Comparison of ENCODE assay signal across 10 mouse cellular contexts in genomic region chr11:72458502-72458901, GRCm38 (mm10). TPM values are rescaled to one million over a fixed set of nuclear protein-coding genes. Genes with fewer than 3 reads are reported as not detected.
DNase-seq lines count a peak whose midpoint lies in the region; ATAC-seq and TF ChIP-seq lines count a peak whose summit lies in the region.
"Had no signal": no experiment of that assay in that cellular context is flagged by ENCODE, and none has a peak within 500 bp of the region (broad histone marks: within the 10 kb centered on the region; RNA-seq: fewer than 3 reads in every experiment).

No protein-coding gene starts in this region.

- peak overlapping the region; percentile 3; the same call in 1 of the 2 replicates for H3K4me2 ChIP-seq in intestine, embryonic 14.5 days (ENCODE audit: low read length)

- H3K79me2 ChIP-seq in liver, adult 2 months (ENCODE audit: control insufficient read depth, insufficient read depth, low read length), result no peaks in the 10 kb centered on the region; the same call in 1 of the 2 replicates

- H3K27me3 ChIP-seq in heart, embryonic 10.5 days (ENCODE audit: insufficient read depth, poor library complexity, severe bottlenecking), result no peaks in the 10 kb centered on the region
- no peaks in the 10 kb centered on the region for H3K27me3 ChIP-seq in liver, adult 2 months (ENCODE audit: control insufficient read depth, insufficient read depth, low read length)
- H3K27me3 ChIP-seq in intestine, embryonic 14.5 days (replicated peaks; ENCODE audit: control insufficient read depth, insufficient read depth, low read length), result no peaks in the 10 kb centered on the region

- ATAC-seq in intestine, embryonic 14.5 days (replicated peaks; ENCODE audit: low FRiP score, low TSS enrichment, low read depth), result no peak
- ATAC-seq in megakaryocyte-erythroid progenitor cell, adult 5-6 weeks (replicated peaks; ENCODE audit: low FRiP score, low TSS enrichment, poor library complexity, severe bottlenecking), result peak; percentile 55

- 31% methylated on average over 3 of the region's 3 CpGs for WGBS in heart, embryonic 10.5 days
- 74% methylated on average over 3 of the region's 3 CpGs for WGBS in liver, adult 2 months
- WGBS in intestine, embryonic 14.5 days, result 69% methylated on average over 3 of the region's 3 CpGs

- TF ChIP-seq POLR2A in liver, adult 2 months (IDR thresholded peaks at IDR 0.05; ENCODE audit: extremely low read depth, insufficient read depth, low read length), result no peak

- no peaks in the 10 kb centered on the region for H3K9me3 ChIP-seq in heart, embryonic 10.5 days
- no peaks in the 10 kb centered on the region for H3K9me3 ChIP-seq in intestine, embryonic 14.5 days (ENCODE audit: control insufficient read depth, low read length)

- DNase-seq in heart, embryonic 10.5 days (ENCODE audit: low spot score), result no peak
- no peak for DNase-seq in heart, adult 9 months (ENCODE audit: low spot score in 2 of 2)
- no peak for DNase-seq in liver, adult 2 months (ENCODE audit: extremely low read depth, low read depth, low spot score)
- DNase-seq in liver, result no peak
- no peak for DNase-seq in intestine, embryonic 14.5 days (ENCODE audit: low spot score)
- DNase-seq in urinary bladder, postnatal 4 days (ENCODE audit: low spot score in 2 of 2), result no peak
- no peak for DNase-seq in retina, postnatal 1 day

- H3K4me3 ChIP-seq in heart, embryonic 10.5 days, result no peak overlapping the region; the same call in none of the 2 replicates
- H3K4me3 ChIP-seq in liver, adult 2 months (ENCODE audit: insufficient read depth, low read depth, low read length), result peak overlapping the region; percentile 9; the same call in 1 of the 2 replicates
- H3K4me3 ChIP-seq in intestine, embryonic 14.5 days (ENCODE audit: low read depth, low read length), result no peak overlapping the region

- H3K4me1 ChIP-seq in heart, embryonic 10.5 days, result peaks cover 52% of the 10 kb centered on the region
- peaks cover 10% of the 10 kb centered on the region for H3K4me1 ChIP-seq in liver, adult 2 months (ENCODE audit: control insufficient read depth, insufficient read depth, low read length)
- peaks cover 12% of the 10 kb centered on the region; the same call in 1 of the 2 replicates for H3K4me1 ChIP-seq in intestine, embryonic 14.5 days (replicated peaks; ENCODE audit: control insufficient read depth, insufficient read depth, low read length)

- H3K36me3 ChIP-seq in heart, embryonic 10.5 days, result peaks cover 6% of the 10 kb centered on the region; the same call in 1 of the 2 replicates
- peaks cover 11% of the 10 kb centered on the region for H3K36me3 ChIP-seq in liver, adult 2 months (ENCODE audit: control insufficient read depth, insufficient read depth, low read length)
- H3K36me3 ChIP-seq in intestine, embryonic 14.5 days (ENCODE audit: control insufficient read depth, insufficient read depth, low read length), result no peaks in the 10 kb centered on the region

- H3K9ac ChIP-seq in liver, adult 2 months (ENCODE audit: low read depth, low read length), result peak overlapping the region; percentile 35; the same call in 1 of the 2 replicates
- H3K9ac ChIP-seq in intestine, embryonic 14.5 days (ENCODE audit: low read length), result no peak overlapping the region

- no peak for TF ChIP-seq CTCF in liver, adult 2 months (IDR thresholded peaks at IDR 0.05; ENCODE audit: low read depth, low read length)

- peak overlapping the region; percentile 70 for H3K27ac ChIP-seq in heart, embryonic 10.5 days
- peak overlapping the region; percentile 64 for H3K27ac ChIP-seq in liver, adult 2 months (replicated peaks; ENCODE audit: insufficient read depth, low read depth, low read length)
- no peak overlapping the region for H3K27ac ChIP-seq in intestine, embryonic 14.5 days (ENCODE audit: low read depth)

RNA-seq across cellular contexts. Expression of gene Mybbp1a, which starts 17.3 kb away (rescaled TPM):
- polyA plus RNA-seq in heart, embryonic 10.5 days (2016; fragmentation: Nextera tagmentation; extraction: Ambion mirVana), result 133 and 186 TPM in 2 replicates
- total RNA-seq in liver, adult 2 months (2014; rRNA removed), result 13.7 and 18.8 TPM in 2 replicates
- 14.8 and 21.6 TPM in 2 replicates for polyA plus RNA-seq in liver, adult 2 months (2012; rRNA removed)
- polyA plus RNA-seq in intestine, embryonic 14.5 days (2014; fragmentation: Nextera tagmentation; extraction: Ambion mirVana), result 173 and 184 TPM in 2 replicates
- 215 and 248 TPM in 2 replicates for total RNA-seq in megakaryocyte-erythroid progenitor cell, adult 5-6 weeks (2014; fragmentation: Nextera tagmentation)
- total RNA-seq in megakaryocyte-erythroid progenitor cell, adult 5-6 weeks (2017), result 185 and 248 TPM in 2 replicates

RNA-seq across cellular contexts. Expression of gene Ggt6, which starts 23.2 kb away (rescaled TPM):
- polyA plus RNA-seq in heart, embryonic 10.5 days (2016; fragmentation: Nextera tagmentation; extraction: Ambion mirVana), result not detected in 2 replicates
- 13.6 and 16.2 TPM in 2 replicates for total RNA-seq in liver, adult 2 months (2014; rRNA removed)
- polyA plus RNA-seq in liver, adult 2 months (2012; rRNA removed), result 33.7 and 44.3 TPM in 2 replicates
- 6.7 and 7.0 TPM in 2 replicates for polyA plus RNA-seq in intestine, embryonic 14.5 days (2014; fragmentation: Nextera tagmentation; extraction: Ambion mirVana)
- not detected in 2 replicates for total RNA-seq in megakaryocyte-erythroid progenitor cell, adult 5-6 weeks (2014; fragmentation: Nextera tagmentation)
- total RNA-seq in megakaryocyte-erythroid progenitor cell, adult 5-6 weeks (2017), result not detected in 2 replicates
- total RNA-seq: neutrophil, adult 5-6 weeks had no signal
- polyA plus RNA-seq: C2C12 had no signal

RNA-seq across cellular contexts. Expression of gene Spns2, which starts 31.2 kb away (rescaled TPM):
- 5.7 and 7.1 TPM in 2 replicates for polyA plus RNA-seq in heart, embryonic 10.5 days (2016; fragmentation: Nextera tagmentation; extraction: Ambion mirVana)
- total RNA-seq in liver, adult 2 months (2014; rRNA removed), result 25.4 and 41.1 TPM in 2 replicates
- polyA plus RNA-seq in liver, adult 2 months (2012; rRNA removed), result 47.3 and 65.1 TPM in 2 replicates
- 2.2 and 4.3 TPM in 2 replicates for polyA plus RNA-seq in intestine, embryonic 14.5 days (2014; fragmentation: Nextera tagmentation; extraction: Ambion mirVana)
- 38.3 and 46.8 TPM in 2 replicates for total RNA-seq in megakaryocyte-erythroid progenitor cell, adult 5-6 weeks (2014; fragmentation: Nextera tagmentation)
- total RNA-seq in megakaryocyte-erythroid progenitor cell, adult 5-6 weeks (2017), result 16.0 and 23.3 TPM in 2 replicates

RNA-seq across cellular contexts. Expression of gene Smtnl2, which starts 47.0 kb away (rescaled TPM):
- 148 and 184 TPM in 2 replicates for polyA plus RNA-seq in heart, embryonic 10.5 days (2016; fragmentation: Nextera tagmentation; extraction: Ambion mirVana)
- 0.47 and 0.55 TPM in 2 replicates for total RNA-seq in liver, adult 2 months (2014; rRNA removed)
- polyA plus RNA-seq in liver, adult 2 months (2012; rRNA removed), result 0.43 and 0.93 TPM in 2 replicates
- 26.2 and 34.5 TPM in 2 replicates for polyA plus RNA-seq in intestine, embryonic 14.5 days (2014; fragmentation: Nextera tagmentation; extraction: Ambion mirVana)
- total RNA-seq in megakaryocyte-erythroid progenitor cell, adult 5-6 weeks (2014; fragmentation: Nextera tagmentation), result 0.50 and 0.52 TPM in 2 replicates
- 0.11 TPM in 1 of 2 replicates, not detected in the other for total RNA-seq in megakaryocyte-erythroid progenitor cell, adult 5-6 weeks (2017)
- total RNA-seq: neutrophil, adult 5-6 weeks had no signal
